Mouse (Mus musculus) limb, embryonic 14.5 days (tissue): Measurements from ENCODE around the gene Ano3. TPM values are rescaled to one million over a fixed set of nuclear protein-coding genes. Genes with fewer than 3 reads are reported as not detected.

Experiments
- ATAC-seq: fragments of 200-750 bp; cut with Nextera tagmentation; 2 replicates; pipeline ENCODE4 v1.8.0; 2017; ENCODE audit warnings: low read depth, moderate number of reproducible peaks, moderate TSS enrichment; ENCODE audit not compliant: low FRiP score
- DNase-seq: peaks from one replicate; pipeline ENCODE4 v3.0.0-alpha.2; 2015; ENCODE audit warnings: low spot score
- H3K27ac ChIP-seq: fragments of 300-500 bp; sonication (generic); replicated peaks from 2 replicates; pipeline ENCODE4 v1.5.1; 2014; ENCODE audit warnings: low read depth, mild to moderate bottlenecking, low read length, moderate library complexity, mixed read lengths
- H3K27me3 ChIP-seq: fragments of 300-500 bp; sonication (generic); 2 replicates; pipeline ENCODE4 v1.6.1; 2014; ENCODE audit warnings: low read length, mixed read lengths; ENCODE audit not compliant: control insufficient read depth, insufficient read depth
- H3K36me3 ChIP-seq: fragments of 300-500 bp; sonication (generic); 2 replicates; pipeline ENCODE4 v1.6.1; 2014; ENCODE audit warnings: mild to moderate bottlenecking, low read length, moderate library complexity, mixed read lengths; ENCODE audit not compliant: control insufficient read depth, insufficient read depth
- H3K4me1 ChIP-seq: fragments of 300-500 bp; sonication (generic); 2 replicates; pipeline ENCODE4 v1.6.1; 2014; ENCODE audit warnings: antibody characterized with exemption, low read length, mixed read lengths; ENCODE audit not compliant: control insufficient read depth, insufficient read depth
- H3K4me2 ChIP-seq: fragments of 300-500 bp; sonication (generic); replicated peaks from 2 replicates; pipeline ENCODE4 v1.6.1; 2014; ENCODE audit warnings: low read depth, mild to moderate bottlenecking, low read length, moderate library complexity; ENCODE audit not compliant: severe bottlenecking
- H3K4me3 ChIP-seq: fragments of 300-500 bp; sonication (generic); replicated peaks from 2 replicates; pipeline ENCODE4 v1.5.1; 2014; ENCODE audit warnings: low read length
- H3K9ac ChIP-seq: fragments of 300-500 bp; sonication (generic); 2 replicates; pipeline ENCODE4 v1.6.1; 2014; ENCODE audit warnings: mild to moderate bottlenecking, low read depth, low read length, moderate library complexity; ENCODE audit not compliant: severe bottlenecking
- H3K9me3 ChIP-seq: fragments of 300-500 bp; sonication (generic); 2 replicates; pipeline ENCODE4 v1.6.1; 2016; ENCODE audit warnings: low read length; ENCODE audit not compliant: control insufficient read depth
- POLR2A ChIP-seq: fragments of 200-500 bp; IDR thresholded peaks from 2 replicates; pipeline ENCODE4 v1.8.0; 2012; ENCODE audit warnings: inconsistent platforms, mild to moderate bottlenecking, moderate library complexity, borderline replicate concordance; ENCODE audit not compliant: insufficient read depth, insufficient read length; ENCODE audit errors: extremely low read depth
- WGBS: fragments of 180-500 bp; shearing (Covaris S2); extraction: QIAGEN DNeasy Blood & Tissue Kit; methylation state at CpG from one replicate; pipeline ENCODE4 v1.1.7; 2014; 5-methylcytosine and 5-hydroxymethylcytosine counted together
- polyA plus RNA-seq, 2 experiments: library from polyadenylated mRNA; depleted of rRNA in 1 of 2; stranded (reverse) in 1 of 2; unstranded in 1 of 2; fragments of >200 nt; fragmentation: Nextera tagmentation in 1 of 2; extraction: Ambion mirVana in 1 of 2; gene quantifications; 2 replicates each; pipeline versions ENCODE4 v1.2.1 to v1.2.3; 2012 to 2014

The Ano3 gene
- polyA plus RNA-seq, 2 experiments, result 0.21 to 0.24 TPM

DNA sequence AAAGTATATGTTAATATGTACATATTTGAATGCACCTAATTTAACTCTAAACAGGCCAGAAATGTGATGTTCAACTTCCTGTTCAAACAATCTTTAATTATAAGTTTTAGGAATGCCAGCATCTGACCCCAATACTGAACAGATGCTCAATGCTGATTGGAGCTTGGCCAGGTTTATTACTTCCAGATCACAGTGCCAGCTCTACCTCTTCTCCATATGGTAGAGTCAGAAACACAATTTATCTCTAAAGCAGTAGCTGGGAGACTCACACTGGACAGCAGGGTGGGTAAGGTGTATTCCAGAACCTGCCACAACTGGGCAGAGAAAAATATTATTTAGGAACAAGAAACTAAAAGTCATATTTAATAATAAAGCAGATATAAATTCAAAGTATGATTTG is 134.5 kb downstream of the Ano3 start:
- no peaks in the 10 kb centered on the region for H3K4me1 ChIP-seq
- no peaks in the 10 kb centered on the region for H3K27me3 ChIP-seq
- no peaks in the 10 kb centered on the region for H3K9me3 ChIP-seq
- H3K27ac ChIP-seq, result no peak overlapping the region
- TF ChIP-seq POLR2A, result no peak
- DNase-seq, result no peak
- H3K9ac ChIP-seq, result no peak overlapping the region
- no peak for ATAC-seq
- H3K4me2 ChIP-seq, result no peak overlapping the region
- no peaks in the 10 kb centered on the region for H3K36me3 ChIP-seq
- H3K4me3 ChIP-seq, result no peak overlapping the region

DNA sequence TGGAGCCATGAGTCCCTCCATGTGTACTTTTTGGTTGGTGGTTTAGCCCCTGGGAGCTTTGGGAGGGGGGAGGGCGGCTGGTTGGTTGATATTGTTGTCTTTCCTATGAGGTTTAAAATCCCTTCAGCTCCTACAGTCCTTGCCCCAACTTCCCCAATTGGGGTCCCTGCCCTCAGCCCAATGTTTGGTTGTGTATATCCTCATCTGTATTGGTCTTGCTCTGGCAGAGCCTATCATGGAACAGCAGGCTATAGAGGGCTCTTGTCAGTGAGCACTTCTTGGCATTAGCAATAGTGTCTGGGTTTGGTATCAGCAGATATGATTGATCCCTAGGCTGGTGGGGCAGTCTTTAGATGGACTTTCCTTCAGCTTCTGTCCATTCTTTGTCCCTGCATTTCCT is 135.8 kb downstream of the Ano3 start:
- Histone ChIP-seq H3K4me2 (no peak overlapping the region), H3K9ac (no peak overlapping the region), H3K27ac (no peak overlapping the region), H3K4me3 (no peak overlapping the region), H3K36me3 (no peaks in the 10 kb centered on the region), H3K4me1 (no peaks in the 10 kb centered on the region), H3K27me3 (no peaks in the 10 kb centered on the region), H3K9me3 (no peaks in the 10 kb centered on the region)
- DNase-seq (no peak), ATAC-seq (no peak)
- 91% methylated on average over 1 of the region's 1 CpGs for WGBS
- no peak for TF ChIP-seq POLR2A

DNA sequence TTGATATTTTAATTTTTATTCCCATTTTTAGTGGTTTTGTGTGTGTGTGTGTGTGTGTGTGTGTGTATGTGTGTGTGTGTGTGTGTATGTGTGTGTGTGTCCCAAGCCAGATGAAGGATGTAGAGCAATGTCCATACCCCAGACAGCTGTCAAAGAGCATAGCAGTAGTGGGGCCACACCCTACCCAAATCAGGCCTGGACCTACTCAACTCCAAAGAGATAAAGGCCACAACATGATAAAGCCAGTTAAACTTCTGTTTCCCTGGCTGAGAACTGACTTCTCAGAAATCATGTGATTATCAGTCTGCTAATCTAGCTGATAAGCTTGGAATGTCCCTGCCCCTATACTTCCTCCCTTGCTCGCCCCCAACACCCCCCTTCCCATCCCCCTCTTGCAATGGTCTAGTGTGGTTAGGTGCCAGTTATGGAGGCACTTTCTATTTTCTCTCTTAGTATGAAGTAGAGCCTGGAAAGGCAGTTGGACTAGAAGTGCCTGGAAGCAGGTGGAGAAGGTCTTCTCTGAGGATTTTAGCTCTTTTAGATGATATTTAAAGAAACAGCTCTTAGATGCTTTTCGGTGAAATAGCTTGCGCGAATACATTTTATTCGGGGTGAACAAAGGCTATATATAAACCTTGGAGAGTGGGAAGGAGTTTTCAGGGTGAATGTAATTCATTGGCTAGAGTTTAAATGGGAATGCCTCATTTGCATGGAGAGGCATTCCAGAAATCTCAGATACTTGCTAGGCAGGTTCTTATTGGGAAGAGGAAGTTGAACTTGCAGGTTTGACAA is 144.2 kb downstream of the Ano3 start:
- Histone ChIP-seq H3K9ac (no peak overlapping the region), H3K9me3 (no peaks in the 10 kb centered on the region), H3K36me3 (no peaks in the 10 kb centered on the region), H3K4me2 (no peak overlapping the region), H3K4me3 (no peak overlapping the region), H3K27me3 (no peaks in the 10 kb centered on the region), H3K4me1 (no peaks in the 10 kb centered on the region), H3K27ac (no peak overlapping the region)
- no peak for TF ChIP-seq POLR2A
- DNase-seq (no peak), ATAC-seq (no peak)
- 87% methylated on average over 5 of the region's 5 CpGs for WGBS

DNA sequence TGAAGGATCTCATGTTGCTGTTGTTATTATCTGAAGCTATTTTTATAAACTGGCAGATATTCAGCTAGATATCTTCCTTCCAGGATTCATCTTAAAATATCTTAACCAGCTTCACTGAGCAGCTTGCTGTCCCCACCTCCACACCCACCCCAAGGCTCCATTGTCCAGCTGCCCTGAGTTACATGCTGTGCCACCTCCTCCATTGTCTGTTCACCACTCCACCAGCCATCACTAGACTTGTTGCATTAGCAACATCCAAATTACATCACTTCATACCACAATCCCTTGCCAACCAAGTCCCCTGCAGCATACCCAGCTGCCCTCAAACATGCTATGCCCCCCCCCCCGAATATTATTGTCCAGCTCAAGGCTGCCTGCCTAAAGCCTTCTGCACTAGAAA is 154.8 kb downstream of the Ano3 start:
- H3K4me2 ChIP-seq, result no peak overlapping the region
- H3K9me3 ChIP-seq, result no peaks in the 10 kb centered on the region
- H3K27me3 ChIP-seq, result no peaks in the 10 kb centered on the region
- no peak overlapping the region for H3K4me3 ChIP-seq
- 37% methylated on average over 1 of the region's 1 CpGs for WGBS
- H3K36me3 ChIP-seq, result no peaks in the 10 kb centered on the region
- H3K9ac ChIP-seq, result no peak overlapping the region
- no peak for ATAC-seq
- DNase-seq, result no peak
- TF ChIP-seq POLR2A, result no peak
- no peaks in the 10 kb centered on the region for H3K4me1 ChIP-seq
- H3K27ac ChIP-seq, result no peak overlapping the region

DNA sequence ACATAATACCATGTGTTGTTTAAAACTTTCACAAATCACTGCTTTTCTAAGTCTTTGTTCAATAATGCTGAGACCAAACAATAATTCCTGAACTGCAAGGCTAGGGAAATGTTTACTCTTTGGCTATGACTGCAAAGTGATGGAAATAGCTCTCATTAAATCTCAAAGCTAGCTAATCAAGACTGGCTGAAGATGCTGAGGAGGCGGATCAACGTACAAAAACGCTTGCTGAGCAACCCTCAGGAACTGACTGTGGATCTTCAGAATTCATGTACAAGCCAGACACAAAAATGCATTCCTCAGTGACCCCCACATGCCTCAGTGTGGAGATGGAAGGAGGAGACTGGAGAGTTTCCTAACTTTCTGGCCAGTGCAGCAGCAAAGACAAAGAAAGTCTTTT is 155.3 kb downstream of the Ano3 start:
- Histone ChIP-seq H3K4me1 (no peaks in the 10 kb centered on the region), H3K27me3 (no peaks in the 10 kb centered on the region)
- WGBS, result 76% methylated on average over 3 of the region's 3 CpGs

More for the DNA sequence above, 155.3 kb downstream of the Ano3 start:
- Histone ChIP-seq H3K9me3 (no peaks in the 10 kb centered on the region), H3K4me2 (no peak overlapping the region), H3K27ac (no peak overlapping the region), H3K9ac (no peak overlapping the region), H3K36me3 (no peaks in the 10 kb centered on the region), H3K4me3 (no peak overlapping the region)
- DNase-seq, result no peak
- TF ChIP-seq POLR2A, result no peak
- no peak for ATAC-seq
